Mouse (Mus musculus): ENCODE data around the gene Mrpl45. TPM values are rescaled to one million over a fixed set of nuclear protein-coding genes. Genes with fewer than 3 reads are reported as not detected.
A peak's percentile ranks its signal among the peaks of the same experiment; 100 is the strongest.

Mrpl45 gene
- polyA plus RNA-seq, 1 experiment from 2014 or later: 43.4 TPM

DNA sequence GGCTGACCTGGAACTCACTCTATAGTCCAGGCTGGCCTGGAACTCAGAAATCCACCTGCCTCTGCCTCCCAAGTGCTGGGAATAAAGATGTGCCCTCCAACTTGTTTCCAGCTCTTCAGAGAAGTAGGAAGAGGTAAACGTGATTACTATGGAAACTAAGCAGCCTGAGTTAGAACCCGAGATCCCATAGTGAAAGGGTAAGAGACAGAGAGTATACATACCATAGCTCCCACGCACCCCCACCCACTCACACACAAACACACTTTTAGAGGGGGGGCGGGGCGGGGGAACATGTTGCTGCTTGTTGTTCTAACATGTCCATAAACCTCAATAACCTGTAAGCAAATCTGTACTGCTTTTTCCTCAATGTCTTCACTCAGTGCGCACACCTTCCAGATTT lies 37.1 kb upstream of the Mrpl45 start:
- Histone ChIP-seq H3K4me3 (ENCODE audit: low read depth, low read length) (peak overlapping the region; percentile 99), H3K9ac (ENCODE audit: low read length) (peak overlapping the region; percentile 99), H3K27me3 (replicated peaks; ENCODE audit: control insufficient read depth, insufficient read depth, low read length) (no peaks in the 10 kb centered on the region), H3K4me2 (ENCODE audit: low read length) (peak overlapping the region; percentile 70), H3K27ac (ENCODE audit: low read depth, low read length) (peak overlapping the region; percentile 3; the same call in 1 of the 2 replicates), H3K4me1 (ENCODE audit: control insufficient read depth, insufficient read depth, low read length) (peaks cover 17% of the 10 kb centered on the region), H3K36me3 (ENCODE audit: control insufficient read depth, insufficient read depth, low read length) (no peaks in the 10 kb centered on the region), H3K9me3 (replicated peaks; ENCODE audit: control insufficient read depth, low read length) (no peaks in the 10 kb centered on the region)
- no peak for DNase-seq (ENCODE audit: low spot score)
- WGBS: 81% methylated on average over 6 of the region's 6 CpGs
- ATAC-seq: no peak

DNA sequence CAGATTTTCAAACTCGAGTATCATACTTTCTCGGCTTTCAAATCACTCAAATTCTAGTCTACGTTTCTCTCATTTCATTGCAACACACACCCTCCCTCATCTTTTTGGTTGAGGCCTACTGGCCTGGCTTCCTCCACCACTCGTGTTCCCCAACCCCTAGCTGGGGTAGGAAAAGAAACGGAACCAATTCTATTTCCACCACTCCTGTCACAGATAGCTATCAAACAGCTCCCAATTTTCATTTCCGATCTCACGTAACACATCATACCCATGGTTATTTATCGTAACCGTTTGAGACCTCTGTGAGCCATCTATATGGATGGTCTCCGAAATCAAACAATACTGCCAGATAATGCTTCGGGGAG lies 36.5 kb upstream of the Mrpl45 start:
- 23% methylated on average over 11 of the region's 11 CpGs for WGBS
- H3K4me1 ChIP-seq (ENCODE audit: control insufficient read depth, insufficient read depth, low read length): peaks cover 17% of the 10 kb centered on the region
- H3K27me3 ChIP-seq (replicated peaks; ENCODE audit: control insufficient read depth, insufficient read depth, low read length): no peaks in the 10 kb centered on the region
- H3K9ac ChIP-seq (ENCODE audit: low read length): peak overlapping the region; percentile 99
- H3K9me3 ChIP-seq (replicated peaks; ENCODE audit: control insufficient read depth, low read length): no peaks in the 10 kb centered on the region
- peak overlapping the region; percentile 70 for H3K4me2 ChIP-seq (ENCODE audit: low read length)
- peak overlapping the region; percentile 99 for H3K4me3 ChIP-seq (ENCODE audit: low read depth, low read length)
- H3K27ac ChIP-seq (ENCODE audit: low read depth, low read length): peak overlapping the region; percentile 98
- no peak for DNase-seq (ENCODE audit: low spot score)
- H3K36me3 ChIP-seq (ENCODE audit: control insufficient read depth, insufficient read depth, low read length): no peaks in the 10 kb centered on the region
- ATAC-seq: no peak; the same call in 1 of the 2 replicates

DNA sequence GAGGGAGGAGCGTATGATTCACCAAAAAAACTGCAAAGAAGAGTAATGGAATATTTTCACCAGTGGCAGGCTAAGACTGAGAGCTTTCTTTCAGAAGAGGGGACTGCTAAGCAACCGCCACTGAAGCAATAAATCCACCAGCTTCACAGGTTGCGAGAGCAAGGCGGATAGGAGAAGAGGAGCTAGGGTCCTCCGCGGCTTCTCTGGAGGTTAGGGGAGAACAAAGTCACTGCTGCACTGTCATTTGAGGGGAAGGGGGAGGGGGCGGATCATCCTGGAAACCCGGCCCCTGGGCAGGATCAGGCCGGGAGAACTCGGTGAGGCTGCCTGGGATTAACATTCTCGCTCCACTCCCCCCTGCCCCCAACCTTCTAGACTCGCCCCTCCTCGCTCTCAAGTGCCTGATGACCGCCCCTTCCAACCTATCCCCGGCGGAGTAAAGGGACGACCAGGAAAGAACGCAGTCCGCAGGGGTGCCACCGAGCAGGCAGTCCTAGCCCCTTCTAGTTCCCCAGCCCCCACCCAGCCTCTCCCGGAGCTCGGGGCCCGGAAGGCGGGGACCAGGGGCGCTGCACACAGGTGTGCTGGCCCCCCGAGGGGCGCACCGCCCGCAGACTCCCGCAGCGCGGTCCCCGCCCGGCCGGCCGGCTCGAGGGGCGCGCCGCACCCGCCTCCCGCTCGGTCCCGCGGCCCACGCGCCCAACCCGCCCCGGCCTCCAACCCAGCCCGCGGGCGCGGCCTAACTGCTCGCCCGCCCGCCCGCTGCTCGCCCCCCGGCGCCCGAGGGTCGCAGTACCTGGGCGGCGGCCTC lies 35.9 kb upstream of the Mrpl45 start:
- Histone ChIP-seq H3K4me3 (ENCODE audit: low read depth, low read length) (peak overlapping the region; percentile 99), H3K4me1 (ENCODE audit: control insufficient read depth, insufficient read depth, low read length) (peaks cover 17% of the 10 kb centered on the region), H3K27ac (ENCODE audit: low read depth, low read length) (peak overlapping the region; percentile 98), H3K27me3 (replicated peaks; ENCODE audit: control insufficient read depth, insufficient read depth, low read length) (no peaks in the 10 kb centered on the region), H3K4me2 (ENCODE audit: low read length) (peak overlapping the region; percentile 70), H3K9me3 (replicated peaks; ENCODE audit: control insufficient read depth, low read length) (no peaks in the 10 kb centered on the region), H3K9ac (ENCODE audit: low read length) (peak overlapping the region; percentile 99), H3K36me3 (ENCODE audit: control insufficient read depth, insufficient read depth, low read length) (no peaks in the 10 kb centered on the region)
- under 1% methylated on average over 55 of the region's 64 CpGs for WGBS
- DNase-seq (ENCODE audit: low spot score) (peak; percentile 80), ATAC-seq (peak; percentile 78)

DNA sequence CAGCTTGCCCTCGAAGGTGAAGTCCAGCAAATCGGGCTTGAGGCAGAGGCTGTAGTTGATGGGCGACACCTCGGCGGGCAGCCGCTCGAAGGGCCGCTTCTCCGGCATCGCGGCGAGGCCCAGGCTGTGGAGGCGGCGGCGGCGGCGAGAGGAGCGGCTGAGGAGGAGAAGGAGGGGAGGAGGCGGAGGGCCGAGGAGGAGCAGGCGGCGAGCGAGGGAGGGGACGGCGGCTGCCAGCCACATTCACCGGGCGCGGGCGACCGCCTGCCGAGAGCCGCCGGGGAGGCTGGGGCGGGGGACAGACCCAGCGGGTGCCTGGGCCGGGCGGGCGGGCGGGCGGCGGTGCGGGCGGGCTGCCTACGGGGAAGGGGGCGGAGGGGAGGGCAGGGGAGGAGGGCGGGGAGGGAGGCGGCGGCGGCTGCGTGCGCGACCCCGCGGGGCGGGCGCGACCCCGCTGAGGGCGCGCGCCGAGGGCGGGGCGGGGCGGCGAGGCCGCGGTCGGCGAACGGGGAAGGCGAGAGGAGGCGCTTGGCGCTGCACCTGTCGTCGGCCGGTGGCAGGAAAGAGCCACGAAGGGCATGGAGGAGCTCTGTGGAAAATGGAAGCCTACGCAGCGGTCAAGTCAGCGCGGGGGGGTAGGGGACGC lies 35.2 kb upstream of the Mrpl45 start, which contains the start of gene Npepps:
Gene Npepps, minus strand, starts transcription at position 423 of the 646 bp plus-strand sequence.
- DNase-seq (ENCODE audit: low spot score) (peak; percentile 71), ATAC-seq (peak; percentile 81)
- H3K9ac ChIP-seq (ENCODE audit: low read length): peak within 1 kb of the TSS; percentile 99
- H3K4me1 ChIP-seq (ENCODE audit: control insufficient read depth, insufficient read depth, low read length): peaks cover 17% of the 10 kb centered on the region
- no peaks in the 10 kb centered on the region for H3K27me3 ChIP-seq (replicated peaks; ENCODE audit: control insufficient read depth, insufficient read depth, low read length)
- no peaks in the 10 kb centered on the region for H3K36me3 ChIP-seq (ENCODE audit: control insufficient read depth, insufficient read depth, low read length)
- peak within 1 kb of the TSS; percentile 70 for H3K4me2 ChIP-seq (ENCODE audit: low read length)
- H3K9me3 ChIP-seq (replicated peaks; ENCODE audit: control insufficient read depth, low read length): no peaks in the 10 kb centered on the region
- WGBS: 0% methylated on average over 37 of the region's 83 CpGs
- peak within 1 kb of the TSS; percentile 98 for H3K27ac ChIP-seq (ENCODE audit: low read depth, low read length)
- H3K4me3 ChIP-seq (ENCODE audit: low read depth, low read length): peak within 1 kb of the TSS; percentile 99

DNA sequence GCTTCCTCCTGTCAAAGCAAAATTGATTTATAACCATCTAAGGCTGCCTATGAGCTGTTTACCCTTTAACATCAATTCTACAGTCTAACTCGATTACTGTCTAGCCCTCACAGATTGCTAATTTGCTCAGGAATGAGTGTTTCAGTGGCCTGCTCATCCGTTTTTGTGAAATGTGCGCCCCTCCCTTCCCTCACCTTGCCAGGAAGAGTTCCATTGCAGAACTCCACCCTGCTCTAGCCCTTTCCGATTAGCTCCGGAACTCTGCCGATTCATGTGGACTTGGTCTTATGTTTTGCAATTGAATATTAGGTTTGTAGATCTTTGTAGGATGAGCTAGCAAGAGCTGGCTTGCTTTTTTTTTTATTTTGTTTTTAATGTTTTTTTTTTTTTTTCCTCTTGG lies 33.3 kb upstream of the Mrpl45 start:
- Histone ChIP-seq H3K27me3 (replicated peaks; ENCODE audit: control insufficient read depth, insufficient read depth, low read length) (no peaks in the 10 kb centered on the region), H3K4me3 (ENCODE audit: low read depth, low read length) (no peak overlapping the region), H3K4me2 (ENCODE audit: low read length) (no peak overlapping the region), H3K9ac (ENCODE audit: low read length) (no peak overlapping the region), H3K4me1 (ENCODE audit: control insufficient read depth, insufficient read depth, low read length) (peaks cover 14% of the 10 kb centered on the region), H3K9me3 (replicated peaks; ENCODE audit: control insufficient read depth, low read length) (no peaks in the 10 kb centered on the region), H3K27ac (ENCODE audit: low read depth, low read length) (no peak overlapping the region), H3K36me3 (ENCODE audit: control insufficient read depth, insufficient read depth, low read length) (no peaks in the 10 kb centered on the region)
- ATAC-seq (no peak), DNase-seq (ENCODE audit: low spot score) (no peak)
- 90% methylated on average over 6 of the region's 6 CpGs for WGBS

DNA sequence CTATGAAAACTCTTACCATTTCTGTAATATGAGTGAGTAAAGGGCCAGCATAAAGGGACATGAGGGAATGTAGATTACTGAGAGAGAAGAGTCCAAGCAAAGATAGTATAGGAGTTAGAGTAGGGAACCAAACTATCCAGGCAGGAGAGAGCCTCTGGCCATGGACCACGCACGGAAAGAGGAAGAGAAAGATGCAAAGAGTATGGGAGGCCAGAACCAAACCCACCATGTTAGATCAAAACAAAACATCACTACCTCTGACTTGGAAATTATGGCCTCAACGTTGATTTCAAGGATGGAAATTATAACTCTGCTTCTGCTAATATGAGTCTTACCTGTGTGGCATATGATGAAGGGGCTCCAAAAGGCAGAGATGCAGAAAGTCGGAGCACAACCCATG lies 30.7 kb upstream of the Mrpl45 start:
- Histone ChIP-seq H3K4me3 (ENCODE audit: low read depth, low read length) (no peak overlapping the region), H3K9ac (ENCODE audit: low read length) (no peak overlapping the region), H3K9me3 (replicated peaks; ENCODE audit: control insufficient read depth, low read length) (no peaks in the 10 kb centered on the region), H3K36me3 (ENCODE audit: control insufficient read depth, insufficient read depth, low read length) (no peaks in the 10 kb centered on the region), H3K4me1 (ENCODE audit: control insufficient read depth, insufficient read depth, low read length) (no peaks in the 10 kb centered on the region), H3K27me3 (replicated peaks; ENCODE audit: control insufficient read depth, insufficient read depth, low read length) (no peaks in the 10 kb centered on the region), H3K27ac (ENCODE audit: low read depth, low read length) (no peak overlapping the region), H3K4me2 (ENCODE audit: low read length) (no peak overlapping the region)
- no peak for DNase-seq (ENCODE audit: low spot score)
- WGBS: 73% methylated on average over 4 of the region's 4 CpGs
- ATAC-seq: no peak

DNA sequence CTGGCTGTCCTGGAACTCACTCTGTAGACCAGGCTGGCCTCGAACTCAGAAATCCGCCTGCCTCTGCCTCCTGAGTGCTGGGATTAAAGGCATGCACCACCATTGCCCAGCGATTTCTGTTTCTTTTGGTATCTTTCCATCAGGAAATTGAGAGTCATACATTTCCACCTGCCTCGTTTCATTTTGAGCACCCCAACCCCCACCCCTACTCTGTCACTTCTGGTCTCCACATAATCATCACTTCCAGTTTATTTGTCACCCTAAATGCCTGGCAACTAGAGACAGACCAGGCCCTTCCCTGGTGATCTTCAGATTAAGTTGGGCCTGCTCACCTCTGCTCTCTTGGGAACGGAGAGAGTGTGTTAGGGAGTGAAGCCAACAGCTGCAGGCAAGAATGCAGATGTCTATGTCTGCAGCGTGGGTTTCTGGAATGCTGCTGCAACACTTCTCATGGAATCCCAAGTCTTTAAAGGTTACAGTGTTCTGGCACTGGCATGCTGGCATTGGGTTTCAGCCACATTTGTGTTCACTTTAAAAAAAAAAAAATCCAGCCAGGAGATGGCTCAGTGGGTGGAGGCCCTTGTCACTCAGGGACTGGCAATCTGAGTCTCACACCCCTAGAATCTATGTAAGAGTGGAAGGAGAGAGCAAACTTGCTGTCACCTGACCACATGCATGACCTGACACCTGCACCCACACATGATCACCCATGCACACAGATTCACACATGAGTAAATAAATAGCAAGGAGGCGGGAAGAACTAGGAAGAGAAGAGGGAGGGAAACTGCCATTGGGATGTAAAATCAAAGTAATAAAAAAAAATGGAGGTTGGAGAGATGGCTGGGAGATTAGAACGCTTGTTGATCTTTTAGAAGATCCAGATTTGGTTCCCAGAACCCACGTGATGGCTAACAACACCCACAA lies 29.4 kb upstream of the Mrpl45 start:
- Histone ChIP-seq H3K9ac (ENCODE audit: low read length) (no peak overlapping the region), H3K27ac (ENCODE audit: low read depth, low read length) (no peak overlapping the region), H3K4me1 (ENCODE audit: control insufficient read depth, insufficient read depth, low read length) (no peaks in the 10 kb centered on the region), H3K9me3 (replicated peaks; ENCODE audit: control insufficient read depth, low read length) (no peaks in the 10 kb centered on the region), H3K27me3 (replicated peaks; ENCODE audit: control insufficient read depth, insufficient read depth, low read length) (no peaks in the 10 kb centered on the region), H3K4me3 (ENCODE audit: low read depth, low read length) (no peak overlapping the region), H3K36me3 (ENCODE audit: control insufficient read depth, insufficient read depth, low read length) (no peaks in the 10 kb centered on the region), H3K4me2 (ENCODE audit: low read length) (no peak overlapping the region)
- ATAC-seq (no peak), DNase-seq (ENCODE audit: low spot score) (no peak)
- WGBS: 85% methylated on average over 9 of the region's 9 CpGs

DNA sequence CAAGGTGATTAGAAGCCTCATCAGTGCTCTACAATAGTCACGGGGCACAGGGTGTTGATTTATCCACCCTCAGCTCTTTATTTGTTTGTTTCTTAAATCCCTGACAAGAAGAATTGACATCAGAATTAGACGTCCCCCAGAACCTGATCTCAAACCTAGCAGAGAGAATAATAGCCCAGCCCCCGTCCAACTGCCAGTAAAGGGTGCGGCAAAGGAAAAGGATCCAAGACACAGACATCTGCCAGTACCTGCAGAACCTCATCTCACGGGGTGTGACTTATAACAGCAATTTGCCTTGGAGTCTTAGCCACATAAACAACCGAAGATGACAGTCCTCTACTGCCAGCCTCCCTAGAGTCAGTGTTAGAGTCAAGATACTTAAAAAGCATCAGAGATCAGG lies 28.5 kb upstream of the Mrpl45 start:
- no peak overlapping the region for H3K4me3 ChIP-seq (ENCODE audit: low read depth, low read length)
- no peak overlapping the region for H3K4me2 ChIP-seq (ENCODE audit: low read length)
- no peak overlapping the region for H3K27ac ChIP-seq (ENCODE audit: low read depth, low read length)
- no peaks in the 10 kb centered on the region for H3K36me3 ChIP-seq (ENCODE audit: control insufficient read depth, insufficient read depth, low read length)
- no peak overlapping the region for H3K9ac ChIP-seq (ENCODE audit: low read length)
- no peak for ATAC-seq
- no peak for DNase-seq (ENCODE audit: low spot score)
- no peaks in the 10 kb centered on the region for H3K27me3 ChIP-seq (replicated peaks; ENCODE audit: control insufficient read depth, insufficient read depth, low read length)
- H3K9me3 ChIP-seq (replicated peaks; ENCODE audit: control insufficient read depth, low read length): no peaks in the 10 kb centered on the region
- no peaks in the 10 kb centered on the region for H3K4me1 ChIP-seq (ENCODE audit: control insufficient read depth, insufficient read depth, low read length)
- WGBS: 44% methylated on average over 6 of the region's 6 CpGs
